Mouse (Mus musculus) ES-E14 (cell line): Measurements from ENCODE around the gene Hist1h2ao. TPM values are rescaled to one million over a fixed set of nuclear protein-coding genes. Genes with fewer than 3 reads are reported as not detected.
"Not testable (repeated sequence)": the region's sequence is repeated elsewhere in the genome, so short reads cannot be mapped to it uniquely, and the experiment has no call there.

Experiments used
- DNase-seq: peaks from one replicate; pipeline ENCODE4 v3.0.0-alpha.2; 2013; ENCODE audit warnings: low read depth, low spot score
- H3K27ac ChIP-seq: 2 replicates; pipeline ENCODE4 v1.5.1; 2012; ENCODE audit warnings: low read depth, mild to moderate bottlenecking, low read length, moderate library complexity, mixed read lengths; ENCODE audit not compliant: poor library complexity, insufficient read depth, severe bottlenecking
- H3K36me3 ChIP-seq: 2 replicates; pipeline ENCODE4 v1.6.1; 2012; ENCODE audit warnings: mild to moderate bottlenecking, low read length, moderate library complexity, mixed read lengths; ENCODE audit not compliant: control insufficient read depth, poor library complexity, insufficient read depth, severe bottlenecking
- H3K4me1 ChIP-seq, 2 experiments: fragments of 150-350 bp in 1 of 2; sonication (generic) in 1 of 2; 2 replicates each; pipeline ENCODE4 v1.6.1; 2012; ENCODE audit warnings: low read length in 2 of 2, mild to moderate bottlenecking in 1 of 2, mixed read lengths in 1 of 2; ENCODE audit not compliant: control insufficient read depth in 2 of 2, insufficient read depth in 2 of 2, poor library complexity in 1 of 2
- H3K4me3 ChIP-seq, 2 experiments: fragments of 150-350 bp in 1 of 2; sonication (generic) in 1 of 2; 2 replicates each; pipeline ENCODE4 v1.5.1; 2012; ENCODE audit warnings: low read length in 2 of 2, low read depth in 1 of 2, mild to moderate bottlenecking in 1 of 2, mixed read lengths in 1 of 2; ENCODE audit not compliant: insufficient read depth in 1 of 2, poor library complexity in 1 of 2, severe bottlenecking in 1 of 2
- H3K9ac ChIP-seq: 2 replicates; pipeline ENCODE4 v1.6.1; 2012; ENCODE audit warnings: low read depth, mild to moderate bottlenecking, low read length, mixed read lengths; ENCODE audit not compliant: poor library complexity, insufficient read depth, severe bottlenecking
- H3K9me3 ChIP-seq: fragments of 150-350 bp; sonication (generic); 2 replicates; pipeline ENCODE4 v1.6.1; 2012; ENCODE audit warnings: low read depth, mild to moderate bottlenecking, low read length; ENCODE audit not compliant: control insufficient read depth, insufficient read depth
- CHD2 ChIP-seq: IDR thresholded peaks from 2 replicates; pipeline ENCODE4 v1.6.1; 2014; ENCODE audit warnings: mild to moderate bottlenecking, low read depth, low read length, inconsistent platforms
- HCFC1 ChIP-seq: IDR thresholded peaks from 2 replicates; pipeline ENCODE4 v1.6.1; 2012; ENCODE audit warnings: low read length, inconsistent platforms, borderline replicate concordance; ENCODE audit not compliant: insufficient read depth
- MAFK ChIP-seq: IDR thresholded peaks from 2 replicates; pipeline ENCODE4 v1.6.1; 2014; ENCODE audit warnings: mild to moderate bottlenecking, low read depth, low read length, inconsistent platforms; ENCODE audit not compliant: insufficient read depth
- ZC3H11A ChIP-seq: IDR thresholded peaks from 2 replicates; pipeline ENCODE4 v1.6.1; 2012; ENCODE audit warnings: low read depth, mild to moderate bottlenecking, inconsistent platforms, low read length, borderline replicate concordance
- ZNF384 ChIP-seq: IDR thresholded peaks from 2 replicates; pipeline ENCODE4 v1.6.1; 2012; ENCODE audit warnings: low read depth, low read length, inconsistent platforms
- in situ Hi-C, 2 experiments: fragments of 600-800 bp; cut with MboI; formaldehyde crosslinking; loops; one replicate each; pipeline ENCODE4 v1.15.1; 2025; ENCODE audit warnings: low sequenced_read_pairs in 2 of 2, inconsistent platforms in 1 of 2; ENCODE audit not compliant: unreplicated experiment in 2 of 2
- total RNA-seq: library from RNA; depleted of rRNA; stranded (reverse); fragments of 300-350 nt; gene quantifications from 2 replicates; pipeline ENCODE4 v1.2.3, GENCODE M21; 2012; rRNA removed

Hist1h2ao gene
- total RNA-seq = 669 TPM in 1 of 2 replicates, not detected in the other

DNA sequence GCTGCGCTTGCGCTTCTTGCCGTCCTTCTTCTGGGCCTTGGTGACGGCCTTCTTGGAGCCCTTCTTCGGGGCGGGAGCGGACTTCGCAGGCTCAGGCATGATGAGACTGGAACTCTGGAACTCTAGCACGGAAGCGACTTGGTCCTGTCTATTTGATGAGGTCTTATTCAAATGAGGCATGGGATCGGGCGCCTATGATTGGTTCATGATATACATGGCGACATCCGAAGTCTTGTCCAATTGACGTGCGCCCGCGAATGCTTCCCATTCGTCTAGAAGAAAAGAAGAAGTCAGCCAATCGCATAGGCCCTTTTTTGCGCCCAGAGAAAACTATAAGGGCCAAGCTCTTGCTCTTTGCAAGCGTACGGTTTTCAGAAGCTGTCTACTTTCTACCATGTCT is at the start of gene Hist1h2ao, which contains the start of gene Hist1h2bq:
Hist1h2ao (plus strand) TSS at position 393 of the 400 bp plus-strand sequence.
Hist1h2bq (minus strand) TSS at position 125 of the 400 bp plus-strand sequence.
- H3K27ac ChIP-seq, H3K9me3 ChIP-seq, H3K36me3 ChIP-seq, H3K9ac ChIP-seq, DNase-seq, in situ Hi-C loops, H3K4me3 ChIP-seq, H3K4me1 ChIP-seq: not testable (repeated sequence)

- H3K27ac ChIP-seq = peak overlapping the region; percentile 89
- TF ChIP-seq ZNF384 (no peak), MAFK (no peak), ZC3H11A (no peak), CHD2 (peak; percentile 89)
- DNase-seq = peak; percentile 70
- H3K9ac ChIP-seq = peak overlapping the region; percentile 82
- H3K4me3 ChIP-seq = peak overlapping the region; percentile 57 to 68
- peaks cover 0 to 8% of the 10 kb centered on the region in 2 experiments; a peak in 1 of 4 replicates for H3K4me1 ChIP-seq
- no peaks in the 10 kb centered on the region for H3K36me3 ChIP-seq
- H3K9me3 ChIP-seq = no peaks in the 10 kb centered on the region
- in situ Hi-C loops = no loop called here
Measured at GRCm38 (mm10) chr13:21778814-21779766, 31.2 kb upstream of the Hist1h2ao start.

GRCm38 (mm10) chr13:21779767-21780731 is 30.2 kb upstream of the Hist1h2ao start, which contains the start of gene Hist1h1b:
Hist1h1b (minus strand) TSS chr13:21780625.
- H3K27ac ChIP-seq = peak within 1 kb of the TSS; percentile 89
- no peaks in the 10 kb centered on the region for H3K36me3 ChIP-seq
- H3K4me1 ChIP-seq = peaks cover 0 to 5% of the 10 kb centered on the region in 2 experiments; a peak in 1 of 4 replicates
- H3K4me3 ChIP-seq = peak within 1 kb of the TSS; percentile 55 to 68
- peak; percentile 71 for DNase-seq
- no peaks in the 10 kb centered on the region for H3K9me3 ChIP-seq
- H3K9ac ChIP-seq = peak within 1 kb of the TSS; percentile 82
- TF ChIP-seq HCFC1 (no peak; the same call in 1 of the 2 replicates), MAFK (no peak), ZC3H11A (no peak), CHD2 (no peak; the same call in 1 of the 2 replicates), ZNF384 (no peak)
- in situ Hi-C loops = no loop called here

DNA sequence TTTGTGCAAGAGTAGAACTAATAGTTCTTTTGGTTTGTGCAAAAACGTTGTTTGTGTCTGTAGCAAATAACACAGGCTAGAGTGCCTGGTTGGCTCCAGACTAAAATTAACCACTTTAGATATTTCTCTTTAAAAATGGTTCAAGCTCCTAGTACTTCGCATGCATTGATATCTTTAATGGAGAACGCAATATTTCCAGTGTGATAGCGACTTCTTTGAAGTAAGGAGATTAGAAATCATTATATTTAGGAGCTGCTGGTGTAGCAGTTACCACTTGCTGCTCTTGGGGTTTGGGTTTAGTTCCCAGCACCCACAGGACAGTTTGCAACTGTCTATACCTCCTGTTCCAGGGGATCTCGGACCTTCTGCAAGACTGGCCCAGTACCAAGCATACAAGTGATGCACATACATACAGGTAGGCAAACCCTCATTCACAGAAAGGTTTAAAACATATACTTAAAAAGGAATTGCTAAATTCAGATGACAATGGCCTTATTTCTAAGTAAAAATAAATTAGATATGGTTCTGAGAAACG is 29.2 kb upstream of the Hist1h2ao start:
- no peak overlapping the region for H3K9ac ChIP-seq
- DNase-seq = no peak
- no peaks in the 10 kb centered on the region for H3K36me3 ChIP-seq
- in situ Hi-C loops = no loop called here
- no peaks in the 10 kb centered on the region for H3K9me3 ChIP-seq
- peaks cover 0 to 5% of the 10 kb centered on the region in 2 experiments; a peak in 1 of 4 replicates for H3K4me1 ChIP-seq
- TF ChIP-seq ZNF384 = no peak
- no peak for TF ChIP-seq HCFC1
- no peak for TF ChIP-seq ZC3H11A
- TF ChIP-seq CHD2 = no peak
- no peak for TF ChIP-seq MAFK
- H3K4me3 ChIP-seq = peak overlapping the region in 1 of 2 experiments; percentile 8; a peak in 2 of 4 replicates
- no peak overlapping the region for H3K27ac ChIP-seq
